Mouse (Mus musculus) spleen, adult 2 months (tissue): Measurements from ENCODE around the gene Tmem233.

Experiments
- CTCF ChIP-seq: fragments of 200-500 bp; IDR thresholded peaks from 2 replicates; pipeline ENCODE4 v1.5.1; 2011; ENCODE audit warnings: mild to moderate bottlenecking, inconsistent platforms; ENCODE audit not compliant: insufficient read depth, insufficient read length, insufficient replicate concordance; ENCODE audit errors: extremely low read depth
- POLR2A ChIP-seq: fragments of 200-500 bp; IDR thresholded peaks from 2 replicates; pipeline ENCODE4 v1.6.1; 2011; ENCODE audit warnings: low read depth, low read length, inconsistent platforms

- TF ChIP-seq CTCF (no peak), POLR2A (no peak)
Observed at GRCm38 (mm10) chr5:116083081-116083480, at the start of gene Tmem233.
